Mouse (Mus musculus) thymus, adult 2 months (tissue): ENCODE measurements around the gene Fam208a. TPM values are rescaled to one million over a fixed set of nuclear protein-coding genes. Genes with fewer than 3 reads are reported as not detected.

Experiments
- DNase-seq: peaks from one replicate; pipeline ENCODE4 v3.0.0; 2021
- H3K27ac ChIP-seq: fragments of 200-500 bp; 2 replicates; pipeline ENCODE4 v1.5.1; 2012; ENCODE audit warnings: low read length, control low read depth; ENCODE audit not compliant: control insufficient read depth, insufficient read depth
- H3K27me3 ChIP-seq: fragments of 200-500 bp; 2 replicates; pipeline ENCODE4 v1.6.1; 2012; ENCODE audit warnings: mild to moderate bottlenecking, low read length, moderate library complexity, mixed read lengths; ENCODE audit not compliant: control insufficient read depth, insufficient read depth
- H3K36me3 ChIP-seq: fragments of 200-500 bp; 2 replicates; pipeline ENCODE4 v1.6.1; 2012; ENCODE audit warnings: mild to moderate bottlenecking, low read length, moderate library complexity; ENCODE audit not compliant: control insufficient read depth, insufficient read depth
- H3K4me1 ChIP-seq: fragments of 200-500 bp; replicated peaks from 2 replicates; pipeline ENCODE4 v1.6.1; 2012; ENCODE audit warnings: low read length; ENCODE audit not compliant: control insufficient read depth, insufficient read depth
- H3K4me3 ChIP-seq: fragments of 200-500 bp; 2 replicates; pipeline ENCODE4 v1.5.1; 2012; ENCODE audit warnings: mild to moderate bottlenecking, low read length, control low read depth, moderate library complexity; ENCODE audit not compliant: control insufficient read depth, insufficient read depth
- CTCF ChIP-seq: fragments of 200-500 bp; IDR thresholded peaks from 2 replicates; pipeline ENCODE4 v1.5.1; 2012; ENCODE audit warnings: mild to moderate bottlenecking, control low read depth, low read length, moderate library complexity, borderline replicate concordance; ENCODE audit not compliant: control insufficient read depth, poor library complexity, insufficient read depth; ENCODE audit errors: extremely low read depth
- POLR2A ChIP-seq: fragments of 200-500 bp; IDR thresholded peaks from 2 replicates; pipeline ENCODE4 v1.6.1; 2012; ENCODE audit warnings: mild to moderate bottlenecking, low read length, control low read depth, moderate library complexity; ENCODE audit not compliant: control insufficient read depth, poor library complexity, insufficient read depth; ENCODE audit errors: extremely low read depth
- whole genome bisulfite sequencing: fragments of 180-500 bp; shearing (Covaris S2); methylation state at CpG from one replicate; pipeline ENCODE4 v1.1.7; 2018; 5-methylcytosine and 5-hydroxymethylcytosine counted together
- polyA plus RNA-seq: library from polyadenylated mRNA; depleted of rRNA; stranded (reverse); fragments of >200 nt; gene quantifications from 2 replicates; pipeline ENCODE4 v1.2.3, GENCODE M21; 2012

Fam208a gene
- polyA plus RNA-seq, 1 experiment = 11.5 TPM

GRCm38 (mm10) chr14:27412699-27413098 lies 15.9 kb upstream of the Fam208a start:
- no peak overlapping the region for H3K27ac ChIP-seq
- no peaks in the 10 kb centered on the region for H3K27me3 ChIP-seq
- H3K4me3 ChIP-seq = no peak overlapping the region
- TF ChIP-seq CTCF (no peak), POLR2A (no peak)
- 41% methylated on average over 8 of the region's 8 CpGs for WGBS
- H3K4me1 ChIP-seq = peaks cover 5% of the 10 kb centered on the region; the same call in 1 of the 2 replicates
- DNase-seq = no peak
- no peaks in the 10 kb centered on the region for H3K36me3 ChIP-seq

GRCm38 (mm10) chr14:27413961-27414360 lies 14.7 kb upstream of the Fam208a start:
- TF ChIP-seq CTCF (no peak), POLR2A (no peak)
- DNase-seq = peak; percentile 45
- H3K27ac ChIP-seq = no peak overlapping the region
- 21% methylated on average over 4 of the region's 4 CpGs for WGBS
- no peaks in the 10 kb centered on the region for H3K27me3 ChIP-seq
- no peaks in the 10 kb centered on the region for H3K36me3 ChIP-seq
- no peak overlapping the region for H3K4me3 ChIP-seq
- peaks cover 5% of the 10 kb centered on the region; the same call in 1 of the 2 replicates for H3K4me1 ChIP-seq

GRCm38 (mm10) chr14:27420816-27421215 lies 7.8 kb upstream of the Fam208a start:
- Histone ChIP-seq H3K27me3 (no peaks in the 10 kb centered on the region), H3K4me3 (no peak overlapping the region), H3K4me1 (no peaks in the 10 kb centered on the region), H3K36me3 (no peaks in the 10 kb centered on the region), H3K27ac (no peak overlapping the region)
- TF ChIP-seq CTCF (no peak), POLR2A (no peak)
- no peak for DNase-seq
- 91% methylated on average over 3 of the region's 3 CpGs for WGBS

DNA sequence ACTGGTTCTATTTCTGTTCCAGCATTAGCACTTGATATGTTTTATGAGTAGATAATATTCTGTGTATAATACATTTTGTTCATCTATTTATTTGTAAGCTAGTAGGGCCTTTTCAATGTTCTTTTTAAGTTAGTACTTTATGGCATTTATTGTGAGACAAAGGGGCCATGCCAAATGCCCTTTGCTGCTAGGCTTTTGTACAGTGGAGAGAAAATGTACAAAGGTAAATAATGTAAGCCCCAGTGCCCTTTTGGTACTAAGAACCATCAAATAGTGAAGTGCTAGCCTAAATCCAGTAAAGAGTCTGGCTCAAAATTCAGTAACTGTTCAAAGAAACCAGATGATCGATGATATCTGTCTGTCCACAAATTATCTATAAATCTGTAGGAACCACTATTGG lies 6.3 kb upstream of the Fam208a start:
- TF ChIP-seq CTCF (no peak), POLR2A (no peak)
- no peak overlapping the region for H3K27ac ChIP-seq
- H3K27me3 ChIP-seq = no peaks in the 10 kb centered on the region
- WGBS = 98% methylated on average over 1 of the region's 1 CpGs
- no peak for DNase-seq
- no peaks in the 10 kb centered on the region for H3K4me1 ChIP-seq
- H3K36me3 ChIP-seq = no peaks in the 10 kb centered on the region
- H3K4me3 ChIP-seq = no peak overlapping the region

GRCm38 (mm10) chr14:27428973-27429711 lies 508 bp downstream of the Fam208a start:
- peak; percentile 75 for DNase-seq
- Histone ChIP-seq H3K4me3 (peak overlapping the region; percentile 60), H3K36me3 (no peaks in the 10 kb centered on the region; the same call in 1 of the 2 replicates), H3K27me3 (no peaks in the 10 kb centered on the region), H3K27ac (peak overlapping the region; percentile 70), H3K4me1 (peaks cover 3% of the 10 kb centered on the region; the same call in 1 of the 2 replicates)
- WGBS = 1% methylated on average over 78 of the region's 78 CpGs
- TF ChIP-seq CTCF = no peak
- no peak; the same call in 1 of the 2 replicates for TF ChIP-seq POLR2A

GRCm38 (mm10) chr14:27430280-27430679 lies 1.6 kb downstream of the Fam208a start:
- Histone ChIP-seq H3K36me3 (no peaks in the 10 kb centered on the region; the same call in 1 of the 2 replicates), H3K27me3 (no peaks in the 10 kb centered on the region), H3K4me1 (peaks cover 3% of the 10 kb centered on the region; the same call in 1 of the 2 replicates), H3K27ac (no peak overlapping the region), H3K4me3 (no peak overlapping the region)
- DNase-seq = no peak
- 92% methylated on average over 4 of the region's 4 CpGs for WGBS
- TF ChIP-seq CTCF = no peak
- no peak for TF ChIP-seq POLR2A
